Mouse (Mus musculus) monocyte, adult 5-6 weeks (primary cell): ENCODE data around the gene Depdc1b. TPM values are rescaled to one million over a fixed set of nuclear protein-coding genes. Genes with fewer than 3 reads are reported as not detected.

ENCODE experiments used
- ATAC-seq: fragments of 153-309, 156-312 bp; replicated peaks from 2 replicates; pipeline ENCODE4 v1.8.0; 2017; ENCODE audit warnings: mild to moderate bottlenecking; ENCODE audit not compliant: low TSS enrichment, insufficient number of reproducible peaks, severe bottlenecking, poor library complexity, low FRiP score
- total RNA-seq: library from RNA; stranded (forward); fragments of 200-1000, 200-491, 200-594 nt; gene quantifications from 3 replicates; pipeline ENCODE4 v1.2.3, GENCODE M21; 2017

Depdc1b gene
- 0.11 to 8.3 TPM (median 7.0 TPM) in 3 replicates for total RNA-seq

DNA sequence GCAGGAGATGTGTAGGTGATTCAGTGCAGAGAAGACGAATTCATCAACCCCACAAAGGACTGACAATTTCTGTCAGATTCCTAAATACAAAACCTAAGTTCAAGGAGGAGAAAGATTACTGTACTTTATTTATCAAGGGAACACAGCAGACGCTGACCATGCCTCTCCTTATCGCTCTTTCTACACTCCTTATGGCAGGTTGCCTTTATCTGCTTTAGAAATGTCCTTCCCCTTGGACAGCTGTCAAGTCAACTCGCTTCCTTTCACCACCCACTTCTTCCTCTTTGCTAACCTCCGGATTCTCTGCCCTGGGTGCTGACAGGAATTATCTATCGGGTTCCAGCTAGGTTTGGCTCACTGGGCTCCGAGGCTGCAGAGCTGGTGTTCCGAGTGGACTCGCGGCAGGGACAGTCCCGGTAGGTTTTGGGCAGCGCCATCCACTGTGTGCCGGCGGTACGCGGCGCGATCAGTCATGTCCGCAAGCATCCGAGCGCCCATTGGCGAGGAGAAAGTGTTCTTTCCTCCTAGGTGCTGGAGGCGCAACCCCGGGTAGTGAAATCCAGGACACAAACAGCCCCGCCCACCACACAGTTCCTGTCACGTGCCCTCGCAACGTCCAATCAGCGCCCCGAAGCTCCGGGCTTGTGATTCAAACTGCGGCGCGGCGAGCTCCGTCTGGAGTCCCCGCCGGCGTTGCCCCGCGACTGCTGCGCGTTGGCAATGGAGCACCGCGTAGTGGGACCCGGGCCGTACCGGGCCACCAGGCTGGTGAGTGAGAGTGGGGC lies at the start of gene Depdc1b:
Gene Depdc1b (plus strand): TSS at position 631 of the 785 bp plus-strand sequence.
- peak; percentile 97 for ATAC-seq

DNA sequence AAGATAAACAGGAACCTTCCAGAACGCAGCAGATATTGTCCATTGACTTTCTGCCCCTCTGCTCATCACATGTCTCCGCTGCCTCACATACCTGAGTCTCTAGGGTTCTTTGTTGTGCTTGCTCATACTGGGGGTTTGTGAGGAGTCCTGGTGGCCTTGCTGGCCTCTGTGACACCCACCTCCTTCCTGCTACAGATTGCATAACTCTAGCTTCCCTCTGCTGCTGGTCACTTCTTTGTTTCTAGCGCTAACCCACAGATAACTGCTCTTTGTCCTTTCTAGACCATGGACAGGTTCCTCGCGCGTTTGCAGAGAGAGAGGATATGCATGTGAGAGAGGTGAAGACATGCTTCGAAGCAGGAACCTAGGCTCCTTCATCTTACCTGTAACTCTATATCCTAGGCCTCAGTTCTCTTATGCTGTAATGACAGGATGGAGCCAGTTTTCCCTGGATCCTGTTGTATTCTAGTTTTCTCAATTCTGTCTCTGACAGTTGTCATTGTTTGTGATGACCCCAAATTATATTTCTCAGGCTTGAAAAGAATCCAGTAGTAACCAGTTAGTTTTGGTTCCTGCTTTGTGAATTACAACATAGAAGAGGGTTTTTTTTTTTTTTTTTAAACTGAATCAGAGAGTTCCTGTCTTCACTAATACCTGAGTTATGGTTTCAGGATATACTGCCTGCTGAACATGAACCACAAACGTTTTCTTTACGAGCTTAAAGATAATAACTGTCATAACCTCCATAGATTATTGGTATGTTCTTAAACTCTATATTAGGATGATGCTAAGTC lies 48.1 kb upstream of the Depdc1b start:
- ATAC-seq: peak; percentile 61

DNA sequence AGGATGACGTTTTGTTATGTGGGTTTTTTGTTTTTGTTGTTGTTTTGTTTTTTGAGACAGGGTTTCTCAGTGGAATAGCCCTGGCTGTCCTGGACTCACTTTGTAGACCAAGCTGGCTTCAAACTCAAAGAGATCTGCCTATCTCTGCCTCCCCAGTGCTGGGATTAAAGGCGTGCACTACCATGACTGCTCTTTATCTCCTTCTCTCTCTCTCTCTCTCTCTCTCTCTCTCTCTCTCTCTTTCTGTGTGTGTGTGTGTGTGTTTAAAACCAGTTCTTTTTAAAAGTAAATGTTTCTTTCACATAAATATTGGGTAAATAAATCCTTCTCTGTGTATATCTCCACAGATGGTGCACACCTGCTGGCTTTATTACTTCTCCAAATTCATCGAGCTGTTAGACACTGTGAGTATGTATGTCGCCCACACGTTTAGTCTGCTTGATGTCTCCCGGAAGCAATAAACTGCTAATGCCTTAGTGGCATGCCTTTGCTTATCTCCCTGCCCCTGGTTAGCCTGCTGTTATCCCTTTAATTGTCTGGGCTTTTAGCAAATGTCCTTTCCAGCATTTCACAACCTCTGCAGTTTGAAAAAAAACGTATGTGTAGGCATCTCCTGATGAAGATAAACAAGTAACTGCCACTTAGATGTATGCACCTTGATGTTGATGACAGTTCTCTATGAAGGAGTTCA lies 44.5 kb upstream of the Depdc1b start:
- ATAC-seq: no peak

DNA sequence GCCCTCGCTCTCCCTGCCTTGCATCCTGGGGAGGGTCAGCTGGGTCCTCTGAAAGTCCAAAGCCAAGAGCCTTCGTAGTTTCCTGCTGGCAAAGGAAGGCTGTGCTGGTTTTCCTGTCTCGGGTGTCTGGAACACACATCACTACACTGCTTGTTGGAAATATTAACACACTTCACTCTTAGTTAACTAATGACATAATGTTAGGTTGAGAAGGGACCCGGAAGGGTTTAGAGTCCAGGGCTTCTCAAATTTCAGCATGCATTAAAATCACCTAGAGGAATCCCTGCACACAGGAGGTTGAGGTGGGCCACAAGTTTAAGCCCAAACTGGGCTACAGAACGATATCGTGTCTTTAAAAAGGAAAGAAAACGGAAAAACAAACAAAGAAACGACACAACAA lies 43.8 kb upstream of the Depdc1b start:
- no peak for ATAC-seq

DNA sequence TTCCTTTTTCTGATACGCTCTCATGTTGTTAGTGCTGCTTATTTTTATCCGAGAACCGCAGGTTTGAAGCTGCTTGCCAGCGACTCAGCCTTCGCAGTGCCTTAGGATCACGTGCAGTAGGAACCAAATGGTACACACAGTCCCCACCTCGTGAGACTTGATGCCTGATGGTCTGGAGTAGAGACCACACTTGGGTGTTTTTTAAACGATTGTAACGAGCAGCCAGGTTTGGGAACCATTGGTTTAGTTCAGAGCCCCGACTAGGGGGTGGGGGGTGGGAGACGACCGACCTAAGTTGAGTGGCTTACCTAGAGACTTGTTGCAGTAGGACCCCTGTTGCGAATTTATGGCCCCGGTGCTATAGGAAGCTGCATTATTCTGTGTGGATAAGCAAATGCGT lies 43.1 kb upstream of the Depdc1b start:
- no peak for ATAC-seq

DNA sequence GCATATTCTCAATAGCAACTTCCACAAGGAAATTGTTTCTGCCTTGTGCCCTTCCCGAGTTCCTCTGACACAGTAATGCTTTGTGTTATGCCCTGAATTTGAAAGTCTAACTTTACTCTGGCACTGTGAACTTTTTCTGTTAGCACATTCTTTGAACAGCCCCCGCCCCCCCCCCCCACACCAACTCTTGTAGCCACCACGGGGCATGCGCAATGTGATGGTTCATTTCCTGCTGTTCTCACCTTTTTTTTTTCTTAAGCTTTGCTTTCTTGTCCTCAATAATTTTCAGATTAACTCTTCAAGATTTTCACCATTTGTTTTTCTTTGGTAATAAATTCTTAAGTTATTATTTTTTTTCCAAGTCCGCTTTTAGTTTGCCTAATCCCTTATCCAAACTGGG lies 42.7 kb upstream of the Depdc1b start:
- no peak for ATAC-seq

DNA sequence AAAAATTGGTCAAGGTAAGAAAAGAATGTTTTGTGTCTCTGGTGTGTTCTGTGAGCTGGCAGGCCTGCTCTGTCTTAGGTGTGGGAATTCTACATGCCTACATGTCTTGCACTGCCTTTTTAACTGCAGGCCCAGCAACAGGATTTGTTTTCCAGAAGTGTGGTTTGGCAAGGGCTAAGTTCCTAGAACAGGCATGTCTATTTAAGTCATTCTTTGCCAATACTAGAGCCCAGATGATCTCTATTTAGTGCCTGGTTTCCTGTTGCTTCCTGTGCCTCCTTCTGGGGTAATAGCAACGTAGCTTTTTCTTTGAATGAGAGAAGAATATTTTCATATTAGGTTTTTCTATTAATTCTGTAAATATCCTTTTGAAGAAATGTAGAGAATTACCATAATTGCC lies 39.6 kb upstream of the Depdc1b start:
- no peak for ATAC-seq

DNA sequence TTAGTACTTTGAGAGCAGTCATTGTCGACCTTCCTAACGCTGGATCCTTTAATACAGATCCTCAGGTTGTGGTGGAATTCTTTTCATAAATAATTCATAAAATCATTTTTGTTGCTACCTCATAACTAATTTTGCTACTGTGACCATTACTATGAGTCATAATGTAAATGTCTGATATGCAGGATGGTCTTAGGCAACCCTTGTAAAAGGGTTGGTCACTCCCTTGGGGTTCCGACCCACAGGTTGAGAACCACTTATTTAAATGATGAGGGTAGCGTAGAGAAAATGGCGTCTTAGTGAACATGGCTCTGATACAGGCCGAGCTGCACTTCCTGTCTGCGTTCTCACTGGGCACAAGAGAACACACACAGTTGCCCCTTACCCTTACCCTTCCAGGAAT lies 38.8 kb upstream of the Depdc1b start:
- no peak for ATAC-seq

DNA sequence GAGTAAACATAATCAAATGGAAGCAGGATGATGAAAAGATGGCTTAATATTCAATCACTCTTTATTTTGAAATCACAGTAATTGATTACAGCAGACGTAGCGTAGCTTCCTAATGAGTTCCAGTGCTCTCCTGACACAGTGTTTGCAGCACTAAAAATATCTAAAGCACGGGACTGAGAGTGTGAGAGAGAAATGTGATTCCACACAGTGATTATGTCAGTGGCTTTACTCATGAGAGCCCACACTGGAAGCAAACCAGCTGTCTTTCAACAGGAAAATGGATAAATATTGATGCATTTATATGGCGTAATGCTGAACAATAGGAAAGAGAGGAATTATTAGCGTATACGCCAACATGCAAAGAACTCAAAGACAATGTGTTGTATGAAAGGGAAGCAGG lies 37.5 kb upstream of the Depdc1b start:
- no peak for ATAC-seq

DNA sequence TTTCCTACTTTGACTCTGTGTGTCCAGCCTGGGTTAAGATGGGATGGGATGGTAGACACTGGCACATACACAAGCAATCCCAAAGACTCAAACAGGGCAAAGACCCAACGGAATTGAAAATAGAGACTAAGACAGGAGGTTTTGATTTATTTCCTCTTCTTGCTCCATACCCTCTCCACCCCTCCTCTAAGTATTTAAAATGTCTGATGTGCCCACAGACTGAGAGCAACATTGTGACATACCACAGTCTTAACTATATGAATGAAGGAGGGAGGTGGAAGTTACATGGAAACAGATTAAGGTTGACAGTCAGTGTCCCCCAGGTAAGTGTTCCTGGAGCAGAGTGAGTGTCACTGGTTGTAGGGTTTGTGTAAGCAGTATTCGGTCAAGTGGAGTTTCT lies 31.8 kb upstream of the Depdc1b start:
- ATAC-seq: no peak

DNA sequence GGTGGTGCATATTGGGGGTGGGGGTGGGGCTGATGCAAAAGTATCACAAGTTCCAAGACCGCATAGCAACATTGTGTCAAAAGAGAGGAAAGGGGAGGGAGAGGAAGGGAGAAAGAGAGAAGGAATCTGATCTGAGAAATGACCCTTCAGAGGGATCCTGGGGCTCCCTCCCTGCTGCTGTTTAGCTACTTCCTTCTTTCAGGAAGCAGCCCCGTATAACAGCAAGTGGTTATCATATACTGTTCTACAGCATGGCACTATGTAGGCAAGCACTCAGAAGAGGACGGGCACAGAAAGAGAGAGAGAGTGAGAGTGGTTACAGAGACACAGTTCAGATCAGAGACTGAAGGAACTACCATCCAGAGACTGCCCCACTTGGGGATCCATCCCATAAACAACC lies 28.2 kb upstream of the Depdc1b start:
- no peak for ATAC-seq

DNA sequence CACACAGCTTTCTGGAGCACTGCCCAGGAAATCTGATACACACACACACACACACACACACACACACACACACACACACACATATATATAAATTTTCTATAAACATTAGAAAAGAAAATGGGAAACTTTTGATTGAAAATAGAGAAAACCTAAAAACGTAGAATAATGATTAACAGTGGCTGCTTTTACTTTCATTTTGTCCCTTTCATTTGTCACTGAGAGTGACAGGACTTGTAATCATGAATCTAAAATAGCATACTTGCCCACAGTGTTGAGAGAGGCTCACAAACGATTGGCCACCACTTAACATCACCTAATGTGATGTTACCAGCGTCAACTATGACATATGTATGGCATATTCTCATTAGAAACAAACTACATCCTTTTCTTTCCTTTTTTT lies 26.7 kb upstream of the Depdc1b start:
- ATAC-seq: no peak; the same call in 1 of the 2 replicates

DNA sequence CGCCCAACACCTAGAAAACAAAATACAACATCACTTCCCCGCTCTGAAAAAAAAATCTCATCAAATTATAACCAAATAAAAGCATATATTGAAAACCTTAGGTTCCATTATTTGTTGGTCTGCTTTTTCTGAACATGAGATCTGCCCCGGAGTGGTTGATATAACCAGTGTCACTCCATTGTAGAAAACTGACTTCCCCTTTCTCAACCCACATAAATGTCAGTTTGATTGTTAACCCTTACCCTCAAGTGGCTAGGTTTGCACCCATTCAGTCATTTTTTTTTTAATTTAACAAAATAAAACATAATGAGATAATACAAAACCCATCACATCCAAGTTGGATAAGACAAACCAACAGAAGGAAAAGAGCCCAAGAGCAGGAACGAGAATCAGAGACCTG lies 25.8 kb upstream of the Depdc1b start:
- ATAC-seq: 0 out of 2 replicates have a peak, but pooled peaks have one; percentile 45

DNA sequence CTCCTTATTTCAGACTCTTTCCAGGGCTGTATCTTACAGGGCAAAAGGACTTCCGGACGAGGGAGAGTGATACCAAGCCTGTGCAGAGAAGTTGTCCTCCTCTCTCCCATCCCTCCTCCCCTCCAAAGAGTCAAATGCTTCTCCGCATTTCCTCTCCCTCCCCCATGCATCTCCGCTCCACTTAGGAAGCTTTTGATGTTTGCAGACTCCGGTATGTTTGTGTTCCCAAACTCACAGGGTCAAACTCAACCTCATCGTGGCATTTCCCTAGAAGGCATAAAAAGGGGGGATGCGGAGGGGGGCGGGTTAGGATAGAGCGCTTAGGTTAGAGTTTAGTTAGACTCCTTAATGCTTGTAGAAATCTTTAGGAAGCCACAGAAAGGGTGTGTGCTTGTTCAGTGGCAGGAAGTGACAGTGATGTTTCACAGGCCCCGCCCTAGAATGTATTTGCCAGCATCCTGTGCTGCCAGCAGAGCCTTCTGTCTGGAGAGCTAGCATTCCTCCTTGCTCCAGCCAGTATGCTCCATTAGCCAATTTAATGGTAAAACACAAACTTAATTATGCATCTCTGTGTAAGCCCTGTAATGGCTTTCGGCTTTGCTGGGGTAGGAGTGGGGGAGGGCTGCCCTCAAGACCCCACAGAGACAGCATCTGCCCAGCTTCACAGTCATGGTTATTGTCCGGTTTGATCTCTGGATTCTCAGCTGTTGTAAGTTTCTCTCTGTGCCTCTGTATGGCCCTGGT lies 18.6 kb upstream of the Depdc1b start:
- ATAC-seq: peak; percentile 89

DNA sequence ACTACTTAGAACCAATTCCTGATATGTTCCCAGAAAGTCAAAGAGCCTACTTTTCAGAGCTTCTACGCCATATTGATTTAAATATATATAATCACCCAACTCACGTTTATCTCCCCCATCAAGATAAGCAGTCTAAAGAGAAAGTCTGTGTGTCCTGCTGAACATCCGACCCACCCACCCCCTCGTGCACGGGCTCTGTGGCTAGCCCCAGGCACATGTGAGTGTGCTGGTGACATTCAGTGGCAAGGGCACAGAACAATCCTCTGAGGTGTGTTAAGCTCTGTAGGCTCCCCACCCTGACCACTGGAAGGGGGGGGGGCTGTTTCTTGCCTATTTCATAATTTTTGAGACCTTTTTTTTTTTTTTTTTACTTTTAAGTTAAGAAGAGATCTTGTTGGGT lies 17.9 kb upstream of the Depdc1b start:
- ATAC-seq: no peak

DNA sequence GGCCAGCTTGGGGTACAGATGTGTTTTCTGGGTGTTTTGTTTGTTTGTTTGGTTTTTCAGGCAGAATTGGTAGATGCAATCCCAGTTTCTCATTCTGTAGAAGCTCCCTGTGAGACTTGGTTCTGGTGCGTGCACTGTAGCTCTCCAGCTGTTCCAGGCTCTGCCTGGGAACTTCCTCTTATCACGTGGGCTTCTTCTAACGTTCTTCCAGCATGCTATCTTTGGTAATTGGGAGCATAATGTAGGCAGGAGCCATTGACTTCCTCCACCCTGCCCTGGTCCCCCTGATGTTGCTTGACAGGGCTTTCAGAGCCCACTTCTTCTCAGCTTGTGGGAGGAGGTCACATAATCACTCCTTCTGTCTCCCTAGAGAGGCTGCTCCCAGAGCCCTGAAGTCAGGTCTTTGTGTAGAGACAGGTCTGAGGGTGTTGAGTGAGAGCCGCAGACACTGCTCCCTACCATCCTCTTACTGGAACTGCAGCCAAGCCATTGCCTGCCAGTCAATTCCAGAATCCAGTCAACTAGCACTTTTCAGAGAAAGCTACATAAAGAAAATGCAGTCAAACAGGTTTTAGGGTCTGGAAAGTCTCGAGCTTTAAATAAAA lies 15.7 kb upstream of the Depdc1b start:
- no peak for ATAC-seq

DNA sequence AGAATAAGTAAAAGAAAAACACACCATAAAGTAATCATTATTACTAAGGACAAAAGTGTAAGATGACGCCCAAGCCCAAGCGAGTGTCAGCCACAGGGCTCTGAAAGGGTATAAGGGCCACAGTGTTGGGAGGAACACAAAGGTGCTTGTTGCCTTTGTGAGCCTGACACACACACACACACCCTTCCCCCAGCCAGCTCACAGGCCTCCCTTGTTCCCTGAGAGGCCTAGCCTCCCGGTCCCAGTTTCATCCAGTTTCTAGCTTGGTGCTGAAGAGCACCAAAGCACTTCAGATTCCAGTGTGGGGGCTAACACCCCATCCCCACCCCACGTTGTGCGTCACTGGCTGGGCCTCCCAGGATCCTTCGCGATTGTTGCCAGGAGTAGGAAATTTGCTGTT lies 14.7 kb upstream of the Depdc1b start:
- no peak for ATAC-seq

DNA sequence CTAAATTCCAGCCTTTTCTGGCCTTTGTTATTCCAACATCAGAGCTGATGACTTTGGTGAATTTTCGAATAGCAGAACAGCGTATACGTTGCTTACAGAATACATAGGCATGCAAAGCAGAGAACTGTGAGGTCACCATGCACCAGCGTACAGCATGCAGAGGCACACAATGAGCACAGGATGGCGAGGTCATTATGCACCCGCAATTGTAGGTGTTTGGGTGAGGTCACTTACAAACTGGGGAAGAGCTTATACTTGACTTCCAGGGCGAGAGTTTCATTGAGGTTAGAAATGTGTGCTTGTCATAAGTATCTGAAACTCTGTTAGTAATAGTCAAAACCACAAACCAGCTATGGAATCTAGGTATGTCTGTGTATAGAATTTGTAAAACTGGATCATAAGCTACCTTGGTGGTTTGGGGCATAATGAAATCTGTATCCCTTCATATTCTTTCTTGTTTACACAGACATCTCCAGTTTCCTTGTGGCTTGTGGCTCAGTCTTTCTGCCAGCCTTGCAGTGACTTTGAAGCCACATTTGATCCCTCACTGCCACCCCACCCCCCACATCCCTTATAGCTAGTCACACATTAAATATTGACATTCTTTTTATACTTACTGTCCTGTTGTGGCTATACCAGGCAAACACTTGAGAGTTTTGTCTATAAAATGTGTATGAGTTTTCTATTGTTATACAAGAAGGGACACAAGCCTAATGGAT lies 13.0 kb upstream of the Depdc1b start:
- peak; percentile 64 for ATAC-seq
